Mouse (Mus musculus) forebrain, postnatal 0 days (tissue): ENCODE data around the gene Ablim2. TPM values are rescaled to one million over a fixed set of nuclear protein-coding genes. Genes with fewer than 3 reads are reported as not detected.

ENCODE experiments used
- ATAC-seq: fragments of 200-750 bp; cut with Nextera tagmentation; 2 replicates; pipeline ENCODE4 v1.8.0; 2017; ENCODE audit warnings: mild to moderate bottlenecking, moderate library complexity
- DNase-seq: peaks from one replicate; pipeline ENCODE4 v3.0.0-alpha.2; 2015
- H3K27ac ChIP-seq: fragments of 300-500 bp; sonication (generic); 2 replicates; pipeline ENCODE4 v1.5.1; 2014; ENCODE audit warnings: low read depth, mild to moderate bottlenecking, antibody characterized with exemption, low read length, moderate library complexity, mixed read lengths
- H3K27me3 ChIP-seq: fragments of 300-500 bp; sonication (generic); 2 replicates; pipeline ENCODE4 v1.6.1; 2014; ENCODE audit warnings: mild to moderate bottlenecking, low read length, mixed read lengths; ENCODE audit not compliant: insufficient read depth
- H3K36me3 ChIP-seq: fragments of 300-500 bp; sonication (generic); 2 replicates; pipeline ENCODE4 v1.6.1; 2014; ENCODE audit warnings: mild to moderate bottlenecking, moderate library complexity; ENCODE audit not compliant: insufficient read depth
- H3K4me1 ChIP-seq: fragments of 300-500 bp; sonication (generic); 2 replicates; pipeline ENCODE4 v1.6.1; 2014; ENCODE audit warnings: antibody characterized with exemption; ENCODE audit not compliant: insufficient read depth
- H3K4me2 ChIP-seq: fragments of 300-500 bp; sonication (generic); 2 replicates; pipeline ENCODE4 v1.6.1; 2014; ENCODE audit warnings: low read depth, mild to moderate bottlenecking, moderate library complexity
- H3K4me3 ChIP-seq: fragments of 300-500 bp; sonication (generic); 2 replicates; pipeline ENCODE4 v1.5.1; 2014; ENCODE audit warnings: low read depth, low read length, mixed read lengths
- H3K9ac ChIP-seq: fragments of 300-500 bp; sonication (generic); 2 replicates; pipeline ENCODE4 v1.6.1; 2014; ENCODE audit warnings: mild to moderate bottlenecking
- H3K9me3 ChIP-seq: fragments of 300-500 bp; sonication (generic); 2 replicates; pipeline ENCODE4 v1.6.1; 2016; ENCODE audit warnings: low read length
- CTCF ChIP-seq: sonication (generic); IDR thresholded peaks from 2 replicates; pipeline ENCODE4 v1.5.1; 2016; ENCODE audit warnings: antibody characterized with exemption, control low read depth, low read depth
- WGBS: fragments of 180-500 bp; shearing (Covaris S2); extraction: QIAGEN DNeasy Blood & Tissue Kit; methylation state at CpG from one replicate; pipeline ENCODE4 v1.1.7; 2014; 5-methylcytosine and 5-hydroxymethylcytosine counted together
- polyA plus RNA-seq: library from polyadenylated mRNA; unstranded; fragments of >200 nt; fragmentation: Nextera tagmentation; extraction: Ambion mirVana; gene quantifications from 2 replicates; pipeline ENCODE4 v1.2.1, GENCODE M21; 2015
- total RNA-seq: library from RNA; depleted of rRNA; stranded (reverse); fragments of >200 nt; gene quantifications from 2 replicates; pipeline ENCODE4 v1.2.3, GENCODE M21; 2014; rRNA removed

The Ablim2 gene
- total and polyA plus RNA-seq, 2 experiments from 2014 or later = 18.2 to 20.6 TPM

DNA sequence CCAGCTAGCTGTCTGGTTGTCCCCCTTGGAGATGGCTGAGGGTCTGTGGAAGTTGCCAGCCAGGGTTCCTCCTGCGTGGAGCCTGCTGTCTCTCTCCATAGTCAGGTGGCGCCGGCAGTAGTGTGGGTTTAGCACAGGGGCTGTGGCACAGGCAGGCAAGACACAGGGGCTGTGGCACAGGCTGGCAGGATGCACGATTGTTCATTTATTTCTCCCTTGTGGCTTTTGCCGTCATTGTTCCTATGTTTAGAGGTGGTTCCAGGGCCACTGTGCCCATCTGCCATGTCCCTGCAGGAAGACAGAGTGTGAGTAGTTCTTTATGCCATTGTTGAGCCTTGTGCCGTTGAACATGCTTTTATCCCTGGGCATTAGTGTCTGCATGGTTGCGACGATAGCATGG lies 168.8 kb downstream of the Ablim2 start:
- Histone ChIP-seq H3K4me2 (no peak overlapping the region), H3K4me3 (no peak overlapping the region), H3K4me1 (peaks cover 13% of the 10 kb centered on the region; the same call in 1 of the 2 replicates), H3K9ac (no peak overlapping the region), H3K27me3 (no peaks in the 10 kb centered on the region), H3K36me3 (no peaks in the 10 kb centered on the region), H3K9me3 (no peaks in the 10 kb centered on the region), H3K27ac (no peak overlapping the region)
- ATAC-seq (no peak), DNase-seq (no peak)
- TF ChIP-seq CTCF = no peak
- 58% methylated on average over 8 of the region's 8 CpGs for WGBS

DNA sequence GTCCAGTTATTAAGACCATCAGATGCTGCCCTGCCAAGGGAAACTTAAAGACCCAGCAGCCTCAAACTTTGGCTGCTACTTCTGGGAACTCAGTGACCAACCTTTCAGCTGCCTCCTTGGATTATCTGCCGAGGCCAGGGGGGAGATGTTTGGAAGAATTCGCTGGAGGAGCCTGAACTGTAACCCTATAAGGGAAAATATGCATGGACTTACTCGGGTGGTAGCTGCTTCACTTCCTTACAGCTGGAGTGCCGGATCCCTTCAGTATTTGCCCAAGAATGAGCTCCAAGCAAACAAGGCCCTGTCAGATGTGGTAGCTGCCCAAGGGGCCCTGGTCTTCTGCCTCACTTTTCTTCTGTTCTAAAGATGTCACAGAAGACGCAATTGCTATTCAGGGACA lies 173.6 kb downstream of the Ablim2 start:
- Histone ChIP-seq H3K36me3 (peaks cover 4% of the 10 kb centered on the region; the same call in 1 of the 2 replicates), H3K4me1 (no peaks in the 10 kb centered on the region; the same call in 1 of the 2 replicates), H3K4me3 (no peak overlapping the region), H3K27me3 (no peaks in the 10 kb centered on the region), H3K9ac (no peak overlapping the region), H3K4me2 (no peak overlapping the region), H3K27ac (no peak overlapping the region), H3K9me3 (no peaks in the 10 kb centered on the region)
- ATAC-seq = no peak
- WGBS = 68% methylated on average over 5 of the region's 5 CpGs
- TF ChIP-seq CTCF = no peak
- no peak for DNase-seq

DNA sequence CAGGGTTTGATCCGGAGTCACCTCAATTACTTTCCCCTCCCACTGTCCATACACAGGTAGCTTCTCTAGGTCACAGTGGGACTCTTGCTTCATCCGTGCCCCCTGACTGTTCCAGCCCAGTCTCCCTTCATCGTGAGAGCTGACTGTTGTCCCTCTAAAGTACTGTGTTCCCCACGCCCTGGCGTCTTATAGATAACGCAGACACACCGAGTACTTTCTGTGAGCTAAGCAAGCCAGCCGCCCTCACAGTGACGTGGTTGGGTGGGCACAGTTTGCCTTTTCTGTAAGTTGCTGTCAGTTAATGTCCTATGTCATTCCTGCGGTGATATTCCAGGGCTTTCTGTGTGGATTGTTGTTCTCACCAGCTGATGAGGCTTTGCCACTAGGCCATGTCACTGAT lies 175.4 kb downstream of the Ablim2 start:
- no peak for TF ChIP-seq CTCF
- 85% methylated on average over 10 of the region's 10 CpGs for WGBS
- DNase-seq (no peak), ATAC-seq (no peak)
- no peak overlapping the region for H3K9ac ChIP-seq
- no peak overlapping the region for H3K4me3 ChIP-seq
- no peaks in the 10 kb centered on the region for H3K27me3 ChIP-seq
- H3K9me3 ChIP-seq = no peaks in the 10 kb centered on the region
- H3K27ac ChIP-seq = no peak overlapping the region
- H3K36me3 ChIP-seq = peaks cover 7% of the 10 kb centered on the region; the same call in 1 of the 2 replicates
- no peak overlapping the region for H3K4me2 ChIP-seq
- no peaks in the 10 kb centered on the region; the same call in 1 of the 2 replicates for H3K4me1 ChIP-seq

Other genes starting within 250 kb of the Ablim2 start
- gene Cpz, start 232.2 kb upstream of the Ablim2 start, total RNA-seq = 3.5 and 14.3 TPM in 2 replicates
- gene Cpz, start 232.2 kb upstream of the Ablim2 start, polyA plus RNA-seq = 1.8 and 2.2 TPM in 2 replicates
- 10.6 and 12.3 TPM in 2 replicates for gene Trmt44, start 182.8 kb upstream of the Ablim2 start, total RNA-seq
- gene Trmt44, start 182.8 kb upstream of the Ablim2 start, polyA plus RNA-seq = 2.7 and 3.5 TPM in 2 replicates
- gene Acox3, start 174.8 kb upstream of the Ablim2 start, total RNA-seq = 18.3 and 32.1 TPM in 2 replicates
- gene Acox3, start 174.8 kb upstream of the Ablim2 start, polyA plus RNA-seq = 12.5 and 13.4 TPM in 2 replicates
- 11.1 and 13.2 TPM in 2 replicates for gene Htra3, start 78.1 kb upstream of the Ablim2 start, total RNA-seq
- gene Htra3, start 78.1 kb upstream of the Ablim2 start, polyA plus RNA-seq = 16.4 and 16.9 TPM in 2 replicates
- gene Sh3tc1, start 17.9 kb upstream of the Ablim2 start, total RNA-seq = 1.8 and 2.8 TPM in 2 replicates
- 0.99 and 1.2 TPM in 2 replicates for gene Sh3tc1, start 17.9 kb upstream of the Ablim2 start, polyA plus RNA-seq
- gene Afap1, start 135.4 kb downstream of the Ablim2 start, total RNA-seq = 44.2 and 48.2 TPM in 2 replicates
- gene Afap1, start 135.4 kb downstream of the Ablim2 start, polyA plus RNA-seq = 45.6 and 49.3 TPM in 2 replicates